Mouse (Mus musculus): ENCODE data around the gene Otx2.

DNA sequence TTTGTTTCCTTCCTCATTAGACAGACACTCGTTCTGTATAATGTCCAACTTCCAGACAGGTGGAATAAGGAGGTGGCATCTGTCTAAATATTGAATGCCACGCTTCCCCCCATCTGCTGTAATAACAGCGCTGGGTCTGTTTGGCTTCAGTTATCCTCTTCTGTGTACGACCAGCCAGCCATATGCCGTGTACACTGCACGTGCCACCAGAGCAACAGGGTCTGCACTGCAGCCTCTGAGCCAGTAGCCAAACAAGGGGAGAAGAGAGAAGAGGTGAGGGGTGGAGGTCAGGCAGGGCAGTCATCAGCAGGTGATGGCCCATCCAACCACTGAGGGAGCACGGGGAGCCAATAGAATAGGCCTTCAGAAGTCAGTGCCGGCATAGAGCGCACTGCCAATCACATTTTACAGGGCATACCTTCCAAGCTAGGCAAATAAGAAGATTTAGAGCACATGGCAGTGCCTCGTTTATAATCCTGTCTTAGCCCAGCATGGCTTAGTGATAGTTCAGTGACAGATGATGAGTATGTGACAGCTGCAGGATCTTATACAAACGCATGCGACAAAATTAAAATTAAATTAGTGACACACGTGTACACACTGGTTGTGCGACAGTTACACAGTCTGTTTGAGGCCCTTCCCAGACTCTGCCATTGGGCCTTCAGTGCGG, 64.8 kb downstream of the Otx2 start:
- TF ChIP-seq CTCF (IDR thresholded peaks at IDR 0.05; ENCODE audit: insufficient read depth, low read length) (no peak), POLR2A (IDR thresholded peaks at IDR 0.05; ENCODE audit: borderline replicate concordance, extremely low read depth, low read depth, low read length) (no peak)
